Mouse (Mus musculus): ENCODE measurements around the gene Efcab2. TPM values are rescaled to one million over a fixed set of nuclear protein-coding genes. Genes with fewer than 3 reads are reported as not detected.

Gene Efcab2
- 11.0 TPM for polyA plus RNA-seq (2015; fragmentation: Illumina TruSeq; extraction: RNeasy Lipid Tissue Mini Kit (QIAGEN cat#74804); ENCODE audit: insufficient read depth, low replicate concordance)

DNA sequence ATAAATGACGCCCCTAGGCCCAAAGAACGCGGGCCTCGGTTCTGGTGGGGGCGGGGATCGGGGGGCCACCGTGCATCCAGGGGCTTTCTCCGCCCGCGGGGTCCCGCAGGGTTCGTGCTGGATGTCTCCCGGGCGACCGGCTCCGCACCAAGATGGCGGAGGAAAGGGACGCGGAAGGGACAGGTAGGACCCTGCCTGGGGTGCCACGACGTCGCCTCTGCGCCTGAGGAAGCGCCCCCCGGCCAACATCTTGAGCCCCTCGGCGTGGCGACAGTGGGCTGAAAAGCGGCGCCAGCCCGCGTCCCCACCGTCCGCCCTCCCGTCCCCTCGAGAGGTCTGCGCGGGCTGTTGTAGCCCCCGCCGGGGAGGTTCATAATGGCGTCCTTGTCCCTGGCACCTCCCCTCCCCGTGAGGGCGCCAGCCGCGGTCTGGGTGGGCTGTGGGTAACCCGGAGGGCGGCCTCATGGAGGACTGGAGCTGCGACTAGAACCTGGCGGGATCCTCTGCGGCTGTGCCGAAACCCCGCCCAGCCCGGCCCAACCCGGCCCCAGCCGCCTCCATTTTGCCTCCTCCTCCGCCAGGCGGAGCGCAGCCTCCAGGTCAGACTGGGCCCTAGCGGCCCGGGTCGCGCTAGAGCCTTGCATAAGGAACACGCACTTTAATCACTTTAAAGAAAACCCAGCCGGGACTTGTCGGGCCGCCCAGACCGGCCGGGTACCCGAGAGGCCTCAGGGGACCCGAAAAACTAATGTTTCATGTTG lies at the start of gene Efcab2:
Efcab2 (plus strand) TSS at position 135 of the 761 bp plus-strand sequence.

DNA sequence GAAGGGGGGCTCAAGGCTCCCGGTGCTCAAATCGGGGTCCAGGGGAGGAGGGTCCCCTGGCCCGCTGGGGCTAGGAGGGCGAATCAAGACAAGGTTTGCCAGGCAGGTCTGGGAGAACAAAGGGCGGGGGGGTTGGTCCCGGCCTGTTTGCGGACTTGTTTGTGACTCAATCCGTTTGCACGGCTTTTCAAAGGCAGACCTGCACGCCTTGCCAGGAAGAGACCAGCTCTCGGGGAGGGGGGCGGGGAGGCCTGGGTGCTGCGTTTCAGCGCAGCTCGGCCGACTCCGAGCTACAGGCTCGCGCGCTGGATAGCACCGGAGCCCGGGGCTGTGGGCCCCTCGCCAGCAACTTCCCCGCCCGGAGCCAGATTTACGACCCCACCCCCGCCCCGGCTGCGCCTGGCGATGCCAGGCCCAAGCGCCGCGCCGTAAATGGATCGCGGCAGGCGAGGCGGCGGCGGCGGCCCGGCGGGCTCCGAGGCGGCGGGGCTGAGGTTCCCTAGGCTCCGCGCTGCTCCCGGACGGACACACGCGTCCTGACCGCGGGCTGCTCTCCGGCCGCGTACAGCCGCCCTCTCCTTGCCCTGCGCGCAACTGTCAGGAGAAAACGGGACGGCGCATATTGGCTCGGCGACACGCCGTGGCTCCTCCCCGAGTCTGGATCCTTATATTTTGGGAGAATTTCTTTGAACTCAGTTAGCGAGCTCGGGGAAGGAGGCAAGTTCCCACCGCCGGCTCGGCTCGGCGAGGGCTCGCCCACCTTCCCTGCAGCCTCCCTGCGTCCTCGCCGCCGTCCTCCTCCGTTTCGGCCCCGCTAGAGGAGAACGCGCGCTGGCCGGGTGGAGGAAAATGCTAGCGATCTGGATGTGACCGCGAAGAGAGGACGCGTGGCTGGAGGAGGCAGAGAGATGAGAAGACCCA lies 122.8 kb downstream of the Efcab2 start, which contains the start of gene Kif26b:
Kif26b (plus strand) TSS at position 695 of the 921 bp plus-strand sequence.

Other genes with a start within 250 kb of the Efcab2 start
- gene Desi2, start 218.7 kb upstream of the Efcab2 start, polyA plus RNA-seq (2015; fragmentation: Illumina TruSeq; extraction: RNeasy Lipid Tissue Mini Kit (QIAGEN cat#74804); ENCODE audit: insufficient read depth, low replicate concordance), result 19.9 TPM
- 153 TPM for gene Cox20, start 87.0 kb upstream of the Efcab2 start, polyA plus RNA-seq (2015; fragmentation: Illumina TruSeq; extraction: RNeasy Lipid Tissue Mini Kit (QIAGEN cat#74804); ENCODE audit: insufficient read depth, low replicate concordance)
- gene Hnrnpu, start 68.3 kb upstream of the Efcab2 start, polyA plus RNA-seq (2015; fragmentation: Illumina TruSeq; extraction: RNeasy Lipid Tissue Mini Kit (QIAGEN cat#74804); ENCODE audit: insufficient read depth, low replicate concordance), result 691 TPM
- gene Kif26b, start 123.0 kb downstream of the Efcab2 start, polyA plus RNA-seq (2015; fragmentation: Illumina TruSeq; extraction: RNeasy Lipid Tissue Mini Kit (QIAGEN cat#74804); ENCODE audit: insufficient read depth, low replicate concordance), result 0.04 TPM